Mouse (Mus musculus) lung, embryonic 16.5 days (tissue): Measurements from ENCODE around the gene Olfr1105. TPM values are rescaled to one million over a fixed set of nuclear protein-coding genes. Genes with fewer than 3 reads are reported as not detected.

Experiments
- ATAC-seq: fragments of 200-750 bp; cut with Nextera tagmentation; 2 replicates; pipeline ENCODE4 v1.8.0; 2017; ENCODE audit warnings: low read depth, mild to moderate bottlenecking, moderate library complexity
- H3K27ac ChIP-seq: fragments of 300-500 bp; sonication (generic); 2 replicates; pipeline ENCODE4 v1.5.1; 2014; ENCODE audit warnings: mild to moderate bottlenecking, control low read depth, low read length
- H3K27me3 ChIP-seq: fragments of 300-500 bp; sonication (generic); 2 replicates; pipeline ENCODE4 v1.6.1; 2014; ENCODE audit warnings: low read depth, low read length, mixed read lengths; ENCODE audit not compliant: control insufficient read depth, insufficient read depth
- H3K36me3 ChIP-seq: fragments of 300-500 bp; sonication (generic); 2 replicates; pipeline ENCODE4 v1.6.1; 2014; ENCODE audit warnings: low read length; ENCODE audit not compliant: control insufficient read depth, insufficient read depth
- H3K4me1 ChIP-seq: fragments of 300-500 bp; sonication (generic); replicated peaks from 2 replicates; pipeline ENCODE4 v1.6.1; 2014; ENCODE audit warnings: low read length, mixed read lengths; ENCODE audit not compliant: control insufficient read depth, insufficient read depth
- H3K4me2 ChIP-seq: fragments of 300-500 bp; sonication (generic); 2 replicates; pipeline ENCODE4 v1.6.1; 2014; ENCODE audit warnings: low read depth, low read length, control low read depth
- H3K4me3 ChIP-seq: fragments of 300-500 bp; sonication (generic); 2 replicates; pipeline ENCODE4 v1.5.1; 2014; ENCODE audit warnings: mild to moderate bottlenecking, low read length, control low read depth
- H3K9ac ChIP-seq: fragments of 300-500 bp; sonication (generic); 2 replicates; pipeline ENCODE4 v1.6.1; 2014; ENCODE audit warnings: low read length, control low read depth
- H3K9me3 ChIP-seq: fragments of 300-500 bp; sonication (generic); 2 replicates; pipeline ENCODE4 v1.6.1; 2016; ENCODE audit warnings: low read length; ENCODE audit not compliant: control insufficient read depth
- WGBS: fragments of 180-500 bp; shearing (Covaris S2); extraction: QIAGEN DNeasy Blood & Tissue Kit; methylation state at CpG from one replicate; pipeline ENCODE4 v1.1.7; 2014; 5-methylcytosine and 5-hydroxymethylcytosine counted together
- polyA plus RNA-seq: library from polyadenylated mRNA; unstranded; fragments of >200 nt; fragmentation: Nextera tagmentation; extraction: Ambion mirVana; gene quantifications from 2 replicates; pipeline ENCODE4 v1.2.1, GENCODE M21; 2015

Olfr1105 gene
- not detected in 2 replicates for polyA plus RNA-seq

GRCm38 (mm10) chr2:87036431-87036830 lies at the start of gene Olfr1105:
Gene Olfr1105, minus strand, starts transcription at chr2:87036531.
- Histone ChIP-seq H3K36me3 (no peaks in the 10 kb centered on the region), H3K27me3 (no peaks in the 10 kb centered on the region), H3K4me1 (no peaks in the 10 kb centered on the region), H3K9me3 (no peaks in the 10 kb centered on the region), H3K9ac (no peak within 1 kb of the TSS), H3K4me3 (no peak within 1 kb of the TSS), H3K4me2 (no peak within 1 kb of the TSS), H3K27ac (no peak within 1 kb of the TSS)
- no peak for ATAC-seq

GRCm38 (mm10) chr2:87075717-87076116 lies 39.4 kb upstream of the Olfr1105 start, which contains the start of gene Olfr1107:
Gene Olfr1107, minus strand, starts transcription at chr2:87075817.
- Histone ChIP-seq H3K4me2 (no peak within 1 kb of the TSS), H3K36me3 (no peaks in the 10 kb centered on the region), H3K9ac (no peak within 1 kb of the TSS), H3K27ac (no peak within 1 kb of the TSS), H3K4me3 (no peak within 1 kb of the TSS), H3K4me1 (no peaks in the 10 kb centered on the region), H3K27me3 (no peaks in the 10 kb centered on the region), H3K9me3 (no peaks in the 10 kb centered on the region)
- 82% methylated on average over 1 of the region's 1 CpGs for WGBS
- no peak for ATAC-seq

GRCm38 (mm10) chr2:87052173-87052572 lies 15.8 kb upstream of the Olfr1105 start, which contains the start of gene Olfr1106:
Gene Olfr1106, minus strand, starts transcription at chr2:87052273.
- 56% methylated on average over 1 of the region's 1 CpGs for WGBS
- Histone ChIP-seq H3K4me1 (no peaks in the 10 kb centered on the region), H3K36me3 (no peaks in the 10 kb centered on the region)

GRCm38 (mm10) chr2:87026980-87027379 lies 9.4 kb downstream of the Olfr1105 start, which contains the start of gene Olfr1104:
Gene Olfr1104, minus strand, starts transcription at chr2:87027080.
- H3K9ac ChIP-seq, result no peak within 1 kb of the TSS
- no peaks in the 10 kb centered on the region for H3K27me3 ChIP-seq
- H3K36me3 ChIP-seq, result no peaks in the 10 kb centered on the region
- no peaks in the 10 kb centered on the region for H3K4me1 ChIP-seq
- H3K9me3 ChIP-seq, result no peaks in the 10 kb centered on the region
- no peak for ATAC-seq
- WGBS, result 70% methylated on average over 1 of the region's 1 CpGs
- no peak within 1 kb of the TSS for H3K4me3 ChIP-seq
- H3K27ac ChIP-seq, result no peak within 1 kb of the TSS
- no peak within 1 kb of the TSS for H3K4me2 ChIP-seq

More at GRCm38 (mm10) chr2:87052173-87052572, 15.8 kb upstream of the Olfr1105 start, which contains the start of gene Olfr1106:
- Histone ChIP-seq H3K4me3 (no peak within 1 kb of the TSS), H3K27ac (no peak within 1 kb of the TSS), H3K9me3 (no peaks in the 10 kb centered on the region), H3K9ac (no peak within 1 kb of the TSS), H3K27me3 (no peaks in the 10 kb centered on the region), H3K4me2 (no peak within 1 kb of the TSS)
- no peak for ATAC-seq

- Histone ChIP-seq H3K9me3 (no peaks in the 10 kb centered on the region), H3K9ac (no peak within 1 kb of the TSS)
- ATAC-seq, result no peak
Observed at GRCm38 (mm10) chr2:86998098-86998497, 38.2 kb downstream of the Olfr1105 start, which contains the start of gene Olfr1102. Gene Olfr1102, plus strand, starts transcription at chr2:86998398.

GRCm38 (mm10) chr2:86991121-86991520 lies 45.2 kb downstream of the Olfr1105 start, which contains the start of gene Olfr1101:
Gene Olfr1101, minus strand, starts transcription at chr2:86991221.
- WGBS, result 67% methylated on average over 3 of the region's 3 CpGs
- H3K4me2 ChIP-seq, result no peak within 1 kb of the TSS
- no peaks in the 10 kb centered on the region for H3K27me3 ChIP-seq
- no peak within 1 kb of the TSS for H3K27ac ChIP-seq
- H3K4me1 ChIP-seq, result no peaks in the 10 kb centered on the region
- no peak for ATAC-seq
- no peaks in the 10 kb centered on the region for H3K9me3 ChIP-seq
- no peak within 1 kb of the TSS for H3K9ac ChIP-seq
- no peaks in the 10 kb centered on the region for H3K36me3 ChIP-seq
- no peak within 1 kb of the TSS for H3K4me3 ChIP-seq

More at GRCm38 (mm10) chr2:86998098-86998497, 38.2 kb downstream of the Olfr1105 start, which contains the start of gene Olfr1102:
- Histone ChIP-seq H3K4me2 (no peak within 1 kb of the TSS), H3K27ac (no peak within 1 kb of the TSS), H3K4me3 (no peak within 1 kb of the TSS), H3K36me3 (no peaks in the 10 kb centered on the region), H3K4me1 (no peaks in the 10 kb centered on the region), H3K27me3 (no peaks in the 10 kb centered on the region)

Other genes with a start within 250 kb of the Olfr1105 start
- not detected in 2 replicates for gene Olfr141, start 226.5 kb downstream of the Olfr1105 start, polyA plus RNA-seq
- gene Olfr1094, start 211.9 kb downstream of the Olfr1105 start, polyA plus RNA-seq, result not detected in 2 replicates
- gene Olfr1095, start 184.8 kb downstream of the Olfr1105 start, polyA plus RNA-seq, result not detected in 2 replicates
- not detected in 2 replicates for gene Gm13723, start 161.7 kb downstream of the Olfr1105 start, polyA plus RNA-seq
- gene Olfr1097, start 144.3 kb downstream of the Olfr1105 start, polyA plus RNA-seq, result not detected in 2 replicates
- gene Olfr1098, start 112.0 kb downstream of the Olfr1105 start, polyA plus RNA-seq, result not detected in 2 replicates
- gene Olfr1099, start 75.8 kb downstream of the Olfr1105 start, polyA plus RNA-seq, result not detected in 2 replicates
- gene Olfr1100, start 56.6 kb downstream of the Olfr1105 start, polyA plus RNA-seq, result not detected in 2 replicates
- not detected in 2 replicates for gene Olfr1101, start 45.3 kb downstream of the Olfr1105 start, polyA plus RNA-seq
- gene Olfr1102, start 38.1 kb downstream of the Olfr1105 start, polyA plus RNA-seq, result not detected in 2 replicates
- gene Olfr1104, start 9.5 kb downstream of the Olfr1105 start, polyA plus RNA-seq, result not detected in 2 replicates
- gene Olfr1106, start 15.7 kb upstream of the Olfr1105 start, polyA plus RNA-seq, result not detected in 2 replicates
- gene Olfr1107, start 39.3 kb upstream of the Olfr1105 start, polyA plus RNA-seq, result not detected in 2 replicates
- not detected in 2 replicates for gene Olfr1109, start 59.5 kb upstream of the Olfr1105 start, polyA plus RNA-seq
- gene Olfr259, start 78.0 kb upstream of the Olfr1105 start, polyA plus RNA-seq, result not detected in 2 replicates
- gene Olfr1110, start 103.8 kb upstream of the Olfr1105 start, polyA plus RNA-seq, result not detected in 2 replicates
- gene Olfr1111, start 116.1 kb upstream of the Olfr1105 start, polyA plus RNA-seq, result not detected in 2 replicates
- gene Olfr1112, start 151.3 kb upstream of the Olfr1105 start, polyA plus RNA-seq, result not detected in 2 replicates
- gene Olfr1113, start 172.4 kb upstream of the Olfr1105 start, polyA plus RNA-seq, result not detected in 2 replicates
- gene Olfr1115, start 211.5 kb upstream of the Olfr1105 start, polyA plus RNA-seq, result not detected in 2 replicates
- not detected in 2 replicates for gene Olfr1116, start 231.0 kb upstream of the Olfr1105 start, polyA plus RNA-seq